Mouse (Mus musculus): Measurements from ENCODE around the gene Gipc2. TPM values are rescaled to one million over a fixed set of nuclear protein-coding genes. Genes with fewer than 3 reads are reported as not detected.

Gipc2 gene
- not detected for total RNA-seq (2023)

GRCm38 (mm10) chr3:152166099-152166423 lies at the start of gene Gipc2:
Gene Gipc2 (minus strand): TSS chr3:152166230.

GRCm38 (mm10) chr3:152209967-152210634 lies 44.1 kb upstream of the Gipc2 start, which contains the start of the genes Dnajb4 and Fubp1:
Gene Dnajb4 (minus strand): TSS chr3:152210302.
Gene Fubp1 (plus strand): TSS chr3:152210422.

Other genes starting within 250 kb of the Gipc2 start
- 10 to 100 TPM; 43.6 to 59.1 TPM for gene Dnajb4, start 44.1 kb upstream of the Gipc2 start, total RNA-seq (2023)
- 100 to 1,000 TPM; 253 to 263 TPM for gene Fubp1, start 44.2 kb upstream of the Gipc2 start, total RNA-seq (2023)
- gene Nexn, start 100.1 kb upstream of the Gipc2 start, total RNA-seq (2023), result not detected
- gene Miga1, start 174.2 kb upstream of the Gipc2 start, total RNA-seq (2023), result 10 to 100 TPM; 27.4 to 32.4 TPM
- 10 to 100 TPM; 65.6 to 72.6 TPM for gene Usp33, start 180.2 kb upstream of the Gipc2 start, total RNA-seq (2023)
- 10 to 100 TPM; 56.7 to 63.9 TPM for gene Zzz3, start 229.2 kb upstream of the Gipc2 start, total RNA-seq (2023)

Measured in B cell, adult 67 days (primary cell).